Mouse (Mus musculus): ENCODE data around the gene Swsap1.

GRCm38 (mm10) chr9:21925034-21925433 is 30.5 kb upstream of the Swsap1 start:
- TF ChIP-seq CTCF (conservative IDR thresholded peaks at IDR 0.05; ENCODE audit: insufficient read depth, insufficient read length, low read depth, low read length) (no peak), POLR2A (IDR thresholded peaks at IDR 0.05; ENCODE audit: low read depth, low read length) (no peak)
